Mouse (Mus musculus) forebrain, postnatal 0 days (tissue): ENCODE results near the gene Olfr1104. TPM values are rescaled to one million over a fixed set of nuclear protein-coding genes. Genes with fewer than 3 reads are reported as not detected.

Source experiments
- ATAC-seq: fragments of 200-750 bp; cut with Nextera tagmentation; 2 replicates; pipeline ENCODE4 v1.8.0; 2017; ENCODE audit warnings: mild to moderate bottlenecking, moderate library complexity
- DNase-seq: peaks from one replicate; pipeline ENCODE4 v3.0.0-alpha.2; 2015
- H3K27ac ChIP-seq: fragments of 300-500 bp; sonication (generic); 2 replicates; pipeline ENCODE4 v1.5.1; 2014; ENCODE audit warnings: low read depth, mild to moderate bottlenecking, antibody characterized with exemption, low read length, moderate library complexity, mixed read lengths
- H3K27me3 ChIP-seq: fragments of 300-500 bp; sonication (generic); 2 replicates; pipeline ENCODE4 v1.6.1; 2014; ENCODE audit warnings: mild to moderate bottlenecking, low read length, mixed read lengths; ENCODE audit not compliant: insufficient read depth
- H3K36me3 ChIP-seq: fragments of 300-500 bp; sonication (generic); 2 replicates; pipeline ENCODE4 v1.6.1; 2014; ENCODE audit warnings: mild to moderate bottlenecking, moderate library complexity; ENCODE audit not compliant: insufficient read depth
- H3K4me1 ChIP-seq: fragments of 300-500 bp; sonication (generic); 2 replicates; pipeline ENCODE4 v1.6.1; 2014; ENCODE audit warnings: antibody characterized with exemption; ENCODE audit not compliant: insufficient read depth
- H3K4me2 ChIP-seq: fragments of 300-500 bp; sonication (generic); 2 replicates; pipeline ENCODE4 v1.6.1; 2014; ENCODE audit warnings: low read depth, mild to moderate bottlenecking, moderate library complexity
- H3K4me3 ChIP-seq: fragments of 300-500 bp; sonication (generic); 2 replicates; pipeline ENCODE4 v1.5.1; 2014; ENCODE audit warnings: low read depth, low read length, mixed read lengths
- H3K9ac ChIP-seq: fragments of 300-500 bp; sonication (generic); 2 replicates; pipeline ENCODE4 v1.6.1; 2014; ENCODE audit warnings: mild to moderate bottlenecking
- H3K9me3 ChIP-seq: fragments of 300-500 bp; sonication (generic); 2 replicates; pipeline ENCODE4 v1.6.1; 2016; ENCODE audit warnings: low read length
- CTCF ChIP-seq: sonication (generic); IDR thresholded peaks from 2 replicates; pipeline ENCODE4 v1.5.1; 2016; ENCODE audit warnings: antibody characterized with exemption, control low read depth, low read depth
- WGBS: fragments of 180-500 bp; shearing (Covaris S2); extraction: QIAGEN DNeasy Blood & Tissue Kit; methylation state at CpG from one replicate; pipeline ENCODE4 v1.1.7; 2014; 5-methylcytosine and 5-hydroxymethylcytosine counted together
- polyA plus RNA-seq: library from polyadenylated mRNA; unstranded; fragments of >200 nt; fragmentation: Nextera tagmentation; extraction: Ambion mirVana; gene quantifications from 2 replicates; pipeline ENCODE4 v1.2.1, GENCODE M21; 2015
- total RNA-seq: library from RNA; depleted of rRNA; stranded (reverse); fragments of >200 nt; gene quantifications from 2 replicates; pipeline ENCODE4 v1.2.3, GENCODE M21; 2014; rRNA removed

Olfr1104 gene
- not detected in 2 replicates for total RNA-seq
- polyA plus RNA-seq = not detected in 2 replicates

DNA sequence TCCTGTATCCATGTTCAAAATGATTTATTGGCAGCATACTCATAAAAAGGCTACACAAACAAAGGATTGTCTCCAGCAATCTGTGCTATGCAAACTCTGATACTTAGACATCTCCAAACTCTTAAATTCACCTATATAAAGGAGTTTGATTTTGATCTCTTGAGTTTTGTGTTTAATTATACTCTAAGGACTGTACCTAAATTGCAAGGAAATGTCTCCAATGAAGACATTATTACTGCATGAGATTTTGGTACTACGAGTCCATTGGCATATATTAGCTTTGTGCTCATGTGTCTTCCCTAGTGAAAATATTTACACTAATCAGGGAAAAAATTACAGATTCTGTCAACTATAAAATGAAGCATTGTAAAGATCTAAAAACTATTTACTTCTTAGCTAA lies at the start of gene Olfr1104:
Gene Olfr1104, minus strand, starts transcription at position 101 of the 400 bp plus-strand sequence.
- 83% methylated on average over 1 of the region's 1 CpGs for WGBS
- Histone ChIP-seq H3K36me3 (no peaks in the 10 kb centered on the region), H3K4me1 (no peaks in the 10 kb centered on the region), H3K27ac (no peak within 1 kb of the TSS), H3K4me2 (no peak within 1 kb of the TSS), H3K9ac (no peak within 1 kb of the TSS), H3K9me3 (no peaks in the 10 kb centered on the region), H3K27me3 (no peaks in the 10 kb centered on the region), H3K4me3 (no peak within 1 kb of the TSS)
- ATAC-seq (no peak), DNase-seq (no peak)
- TF ChIP-seq CTCF = no peak

DNA sequence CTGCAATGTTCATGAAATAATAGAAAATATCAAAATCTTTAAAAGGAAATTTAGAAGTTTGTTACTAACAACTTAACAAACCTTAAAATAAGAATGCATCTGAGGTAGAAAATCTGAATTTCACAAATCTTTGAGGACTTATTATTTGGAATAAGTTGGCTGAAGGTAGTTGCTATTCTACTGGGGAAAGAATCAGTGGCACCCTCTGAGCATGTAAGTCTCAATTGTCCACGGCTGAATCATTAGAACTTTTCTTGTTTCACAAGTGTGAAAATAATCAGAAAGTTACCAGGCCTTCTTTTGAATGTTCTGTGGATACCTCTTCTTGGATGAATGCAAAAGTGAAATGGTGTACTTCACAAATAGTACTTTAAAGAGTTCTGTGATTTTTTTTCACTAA lies 48.8 kb upstream of the Olfr1104 start, which contains the start of gene Olfr1107:
Gene Olfr1107, minus strand, starts transcription at position 101 of the 400 bp plus-strand sequence.
- Histone ChIP-seq H3K27me3 (no peaks in the 10 kb centered on the region), H3K36me3 (no peaks in the 10 kb centered on the region), H3K4me3 (no peak within 1 kb of the TSS), H3K4me1 (no peaks in the 10 kb centered on the region), H3K9ac (no peak within 1 kb of the TSS), H3K27ac (no peak within 1 kb of the TSS), H3K9me3 (no peaks in the 10 kb centered on the region), H3K4me2 (no peak within 1 kb of the TSS)
- no peak for DNase-seq
- no peak for TF ChIP-seq CTCF
- no peak for ATAC-seq
- WGBS = 83% methylated on average over 1 of the region's 1 CpGs

DNA sequence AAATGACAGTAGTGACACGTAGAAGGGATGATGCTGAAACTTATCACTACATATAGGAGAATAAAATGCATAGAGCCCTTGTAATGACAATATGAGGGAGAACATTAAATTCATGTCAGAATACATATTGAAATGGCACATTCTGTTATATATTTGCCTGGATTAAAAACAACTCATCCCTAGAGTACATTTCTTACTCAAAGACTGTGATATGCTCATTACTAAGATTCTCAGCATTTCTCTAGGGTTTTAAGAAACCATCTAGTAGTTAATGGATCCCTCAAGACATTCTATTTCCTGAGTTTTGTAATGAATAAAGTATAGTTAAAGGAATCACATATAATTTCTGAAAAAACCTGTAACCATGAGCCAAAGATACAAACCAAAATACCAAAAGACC lies 25.3 kb upstream of the Olfr1104 start, which contains the start of gene Olfr1106:
Gene Olfr1106, minus strand, starts transcription at position 101 of the 400 bp plus-strand sequence.
- Histone ChIP-seq H3K9ac (no peak within 1 kb of the TSS), H3K27ac (no peak within 1 kb of the TSS), H3K4me1 (no peaks in the 10 kb centered on the region), H3K27me3 (no peaks in the 10 kb centered on the region), H3K9me3 (no peaks in the 10 kb centered on the region), H3K36me3 (no peaks in the 10 kb centered on the region), H3K4me3 (no peak within 1 kb of the TSS), H3K4me2 (no peak within 1 kb of the TSS)
- no peak for DNase-seq
- no peak for ATAC-seq
- WGBS = 72% methylated on average over 1 of the region's 1 CpGs
- no peak for TF ChIP-seq CTCF

DNA sequence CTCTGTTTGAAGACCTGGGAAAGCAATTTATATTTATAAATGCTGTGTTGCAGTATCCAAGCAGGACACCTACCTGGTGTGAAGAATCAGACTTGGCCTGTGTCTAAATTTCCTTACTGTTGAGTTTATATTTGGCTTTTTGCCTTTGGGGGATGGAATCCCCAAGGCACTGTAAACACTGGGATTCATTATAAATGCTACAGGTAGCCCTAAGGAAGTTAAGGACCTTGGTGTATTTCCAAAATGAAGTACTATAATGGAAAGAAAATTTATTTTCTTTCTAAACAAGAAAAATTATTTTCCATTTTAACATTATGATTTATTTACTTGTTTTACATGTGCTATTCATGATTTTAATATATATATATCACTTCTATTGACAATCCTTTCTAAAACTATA lies 9.6 kb upstream of the Olfr1104 start, which contains the start of gene Olfr1105:
Gene Olfr1105, minus strand, starts transcription at position 101 of the 400 bp plus-strand sequence.
- Histone ChIP-seq H3K27ac (no peak within 1 kb of the TSS), H3K36me3 (no peaks in the 10 kb centered on the region), H3K4me1 (no peaks in the 10 kb centered on the region), H3K9ac (no peak within 1 kb of the TSS), H3K9me3 (no peaks in the 10 kb centered on the region), H3K27me3 (no peaks in the 10 kb centered on the region), H3K4me2 (no peak within 1 kb of the TSS), H3K4me3 (no peak within 1 kb of the TSS)
- DNase-seq = no peak
- TF ChIP-seq CTCF = no peak
- no peak for ATAC-seq

DNA sequence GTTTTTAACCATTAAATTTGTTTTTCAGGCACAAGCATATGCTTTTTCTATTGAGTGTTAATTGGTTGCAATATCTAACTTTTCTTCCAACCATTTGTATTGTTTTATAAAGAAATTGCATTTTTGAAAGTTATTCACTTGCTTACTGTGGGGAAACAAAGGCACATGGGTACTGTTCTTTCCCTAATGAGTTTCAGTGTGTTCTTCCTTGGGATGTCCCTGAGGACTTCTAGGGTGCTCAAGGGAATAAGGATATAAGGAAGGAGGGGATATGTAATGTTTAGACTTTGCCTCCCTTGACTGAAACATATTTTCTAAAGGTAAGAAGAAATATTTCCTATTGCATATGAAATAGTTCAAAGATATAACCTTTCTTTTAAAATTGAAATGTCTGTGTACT lies 28.8 kb downstream of the Olfr1104 start, which contains the start of gene Olfr1102:
Gene Olfr1102, plus strand, starts transcription at position 301 of the 400 bp plus-strand sequence.
- Histone ChIP-seq H3K36me3 (no peaks in the 10 kb centered on the region), H3K4me2 (no peak within 1 kb of the TSS), H3K4me1 (no peaks in the 10 kb centered on the region), H3K27ac (no peak within 1 kb of the TSS), H3K27me3 (no peaks in the 10 kb centered on the region), H3K9me3 (no peaks in the 10 kb centered on the region), H3K9ac (no peak within 1 kb of the TSS), H3K4me3 (no peak within 1 kb of the TSS)
- no peak for ATAC-seq
- no peak for TF ChIP-seq CTCF
- no peak for DNase-seq

DNA sequence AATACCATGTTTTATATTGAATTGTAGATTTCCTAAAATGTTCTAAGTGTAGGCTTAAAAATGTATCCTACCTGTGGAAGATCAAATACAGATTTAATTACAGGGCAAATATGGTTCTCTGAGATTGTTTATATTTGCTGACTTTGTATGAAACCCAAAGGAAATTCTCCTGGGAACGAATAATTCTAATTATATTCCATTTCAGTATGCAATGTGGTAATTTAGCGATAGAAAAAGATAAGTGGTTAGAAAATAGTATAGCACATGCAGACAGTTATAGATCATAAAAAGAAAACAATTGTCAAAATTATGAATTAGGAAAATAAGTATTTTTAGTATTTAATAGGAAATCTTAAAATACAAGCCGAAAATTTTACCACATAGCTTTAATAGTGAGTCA lies 35.8 kb downstream of the Olfr1104 start, which contains the start of gene Olfr1101:
Gene Olfr1101, minus strand, starts transcription at position 101 of the 400 bp plus-strand sequence.
- Histone ChIP-seq H3K9ac (no peak within 1 kb of the TSS), H3K36me3 (no peaks in the 10 kb centered on the region), H3K27ac (no peak within 1 kb of the TSS), H3K27me3 (no peaks in the 10 kb centered on the region), H3K4me2 (no peak within 1 kb of the TSS), H3K4me1 (no peaks in the 10 kb centered on the region), H3K9me3 (no peaks in the 10 kb centered on the region), H3K4me3 (no peak within 1 kb of the TSS)
- no peak for ATAC-seq
- no peak for TF ChIP-seq CTCF
- 82% methylated on average over 3 of the region's 3 CpGs for WGBS
- DNase-seq = no peak

DNA sequence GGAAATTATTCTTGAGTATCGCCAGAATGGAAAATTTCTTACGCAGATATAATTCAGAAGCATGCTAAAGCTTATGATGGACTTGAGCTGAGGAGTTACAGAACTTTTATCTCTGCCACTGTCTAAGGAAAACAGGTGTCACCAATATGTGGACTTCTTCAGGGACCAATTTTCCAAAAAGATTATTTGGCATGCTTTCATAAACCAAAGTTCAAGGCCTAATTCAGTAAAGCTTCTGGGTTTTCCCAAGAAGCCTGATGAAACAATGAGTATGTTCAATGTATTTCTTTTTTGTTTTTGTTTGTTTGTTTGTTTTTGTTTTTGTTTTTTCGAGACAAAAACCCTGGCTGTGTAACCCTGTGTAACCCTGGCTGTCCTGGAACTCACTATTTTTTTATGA lies 47.0 kb downstream of the Olfr1104 start, which contains the start of gene Olfr1100:
Gene Olfr1100, minus strand, starts transcription at position 101 of the 400 bp plus-strand sequence.
- no peak within 1 kb of the TSS for H3K27ac ChIP-seq
- ATAC-seq = no peak
- no peaks in the 10 kb centered on the region for H3K36me3 ChIP-seq
- no peaks in the 10 kb centered on the region for H3K27me3 ChIP-seq
- TF ChIP-seq CTCF = no peak
- H3K4me2 ChIP-seq = no peak within 1 kb of the TSS
- DNase-seq = no peak
- no peaks in the 10 kb centered on the region for H3K9me3 ChIP-seq
- no peak within 1 kb of the TSS for H3K9ac ChIP-seq
- 80% methylated on average over 3 of the region's 3 CpGs for WGBS
- no peaks in the 10 kb centered on the region for H3K4me1 ChIP-seq
- H3K4me3 ChIP-seq = no peak within 1 kb of the TSS

Other genes starting within 250 kb of the Olfr1104 start
- gene Olfr1093, start 244.6 kb downstream of the Olfr1104 start, total RNA-seq = not detected in 2 replicates
- gene Olfr1093, start 244.6 kb downstream of the Olfr1104 start, polyA plus RNA-seq = not detected in 2 replicates
- gene Olfr141, start 217.1 kb downstream of the Olfr1104 start, total RNA-seq = not detected in 2 replicates
- not detected in 2 replicates for gene Olfr141, start 217.1 kb downstream of the Olfr1104 start, polyA plus RNA-seq
- not detected in 2 replicates for gene Olfr1094, start 202.4 kb downstream of the Olfr1104 start, total RNA-seq
- not detected in 2 replicates for gene Olfr1094, start 202.4 kb downstream of the Olfr1104 start, polyA plus RNA-seq
- not detected in 2 replicates for gene Olfr1095, start 175.4 kb downstream of the Olfr1104 start, total RNA-seq
- gene Olfr1095, start 175.4 kb downstream of the Olfr1104 start, polyA plus RNA-seq = not detected in 2 replicates
- gene Gm13723, start 152.3 kb downstream of the Olfr1104 start, total RNA-seq = not detected in 2 replicates
- gene Gm13723, start 152.3 kb downstream of the Olfr1104 start, polyA plus RNA-seq = not detected in 2 replicates
- not detected in 2 replicates for gene Olfr1097, start 134.9 kb downstream of the Olfr1104 start, total RNA-seq
- gene Olfr1097, start 134.9 kb downstream of the Olfr1104 start, polyA plus RNA-seq = not detected in 2 replicates
- not detected in 2 replicates for gene Olfr1098, start 102.5 kb downstream of the Olfr1104 start, total RNA-seq
- gene Olfr1098, start 102.5 kb downstream of the Olfr1104 start, polyA plus RNA-seq = not detected in 2 replicates
- not detected in 2 replicates for gene Olfr1099, start 66.4 kb downstream of the Olfr1104 start, total RNA-seq
- gene Olfr1099, start 66.4 kb downstream of the Olfr1104 start, polyA plus RNA-seq = not detected in 2 replicates
- gene Olfr1100, start 47.1 kb downstream of the Olfr1104 start, total RNA-seq = not detected in 2 replicates
- gene Olfr1100, start 47.1 kb downstream of the Olfr1104 start, polyA plus RNA-seq = not detected in 2 replicates
- not detected in 2 replicates for gene Olfr1101, start 35.9 kb downstream of the Olfr1104 start, total RNA-seq
- not detected in 2 replicates for gene Olfr1101, start 35.9 kb downstream of the Olfr1104 start, polyA plus RNA-seq
- not detected in 2 replicates for gene Olfr1102, start 28.7 kb downstream of the Olfr1104 start, total RNA-seq
- not detected in 2 replicates for gene Olfr1102, start 28.7 kb downstream of the Olfr1104 start, polyA plus RNA-seq
- not detected in 2 replicates for gene Olfr1105, start 9.5 kb upstream of the Olfr1104 start, total RNA-seq
- not detected in 2 replicates for gene Olfr1105, start 9.5 kb upstream of the Olfr1104 start, polyA plus RNA-seq
- not detected in 2 replicates for gene Olfr1106, start 25.2 kb upstream of the Olfr1104 start, total RNA-seq
- gene Olfr1106, start 25.2 kb upstream of the Olfr1104 start, polyA plus RNA-seq = not detected in 2 replicates
- gene Olfr1107, start 48.7 kb upstream of the Olfr1104 start, total RNA-seq = not detected in 2 replicates
- gene Olfr1107, start 48.7 kb upstream of the Olfr1104 start, polyA plus RNA-seq = not detected in 2 replicates
- not detected in 2 replicates for gene Olfr1109, start 68.9 kb upstream of the Olfr1104 start, total RNA-seq
- not detected in 2 replicates for gene Olfr1109, start 68.9 kb upstream of the Olfr1104 start, polyA plus RNA-seq
- not detected in 2 replicates for gene Olfr259, start 87.5 kb upstream of the Olfr1104 start, total RNA-seq
- gene Olfr259, start 87.5 kb upstream of the Olfr1104 start, polyA plus RNA-seq = not detected in 2 replicates
- not detected in 2 replicates for gene Olfr1110, start 113.2 kb upstream of the Olfr1104 start, total RNA-seq
- gene Olfr1110, start 113.2 kb upstream of the Olfr1104 start, polyA plus RNA-seq = not detected in 2 replicates
- gene Olfr1111, start 125.5 kb upstream of the Olfr1104 start, total RNA-seq = not detected in 2 replicates
- gene Olfr1111, start 125.5 kb upstream of the Olfr1104 start, polyA plus RNA-seq = not detected in 2 replicates
- gene Olfr1112, start 160.7 kb upstream of the Olfr1104 start, total RNA-seq = not detected in 2 replicates
- not detected in 2 replicates for gene Olfr1112, start 160.7 kb upstream of the Olfr1104 start, polyA plus RNA-seq
- gene Olfr1113, start 181.9 kb upstream of the Olfr1104 start, total RNA-seq = not detected in 2 replicates
- gene Olfr1113, start 181.9 kb upstream of the Olfr1104 start, polyA plus RNA-seq = not detected in 2 replicates
- not detected in 2 replicates for gene Olfr1115, start 220.9 kb upstream of the Olfr1104 start, total RNA-seq
- gene Olfr1115, start 220.9 kb upstream of the Olfr1104 start, polyA plus RNA-seq = not detected in 2 replicates
- not detected in 2 replicates for gene Olfr1116, start 240.5 kb upstream of the Olfr1104 start, total RNA-seq
- gene Olfr1116, start 240.5 kb upstream of the Olfr1104 start, polyA plus RNA-seq = not detected in 2 replicates